Mouse (Mus musculus): ENCODE data around the gene Nfasc.

GRCm38 (mm10) chr1:132570068-132570780 lies 171.4 kb downstream of the Nfasc start:
- TF ChIP-seq POLR2A (IDR thresholded peaks at IDR 0.05; ENCODE audit: borderline replicate concordance, insufficient read depth, low read length) (no peak), CTCF (IDR thresholded peaks at IDR 0.05; ENCODE audit: borderline replicate concordance, insufficient read depth, low read depth, low read length) (no peak)

All from cerebellum, adult 2 months (tissue).